Mouse (Mus musculus) hindbrain, embryonic 16.5 days (tissue): ENCODE measurements around the gene Vps13a. TPM values are rescaled to one million over a fixed set of nuclear protein-coding genes. Genes with fewer than 3 reads are reported as not detected.

Source experiments
- ATAC-seq: fragments of 200-750 bp; cut with Nextera tagmentation; 2 replicates; pipeline ENCODE4 v1.8.0; 2017; ENCODE audit warnings: moderate TSS enrichment, moderate library complexity
- H3K27ac ChIP-seq: fragments of 300-500 bp; sonication (generic); 2 replicates; pipeline ENCODE4 v1.5.1; 2014; ENCODE audit warnings: low read depth, mild to moderate bottlenecking, control low read depth, low read length, moderate library complexity
- H3K27me3 ChIP-seq: fragments of 300-500 bp; sonication (generic); replicated peaks from 2 replicates; pipeline ENCODE4 v1.6.1; 2014; ENCODE audit warnings: low read length; ENCODE audit not compliant: control insufficient read depth, insufficient read depth
- H3K36me3 ChIP-seq: fragments of 300-500 bp; sonication (generic); 2 replicates; pipeline ENCODE4 v1.6.1; 2014; ENCODE audit warnings: mild to moderate bottlenecking, low read length, moderate library complexity, mixed read lengths; ENCODE audit not compliant: control insufficient read depth, insufficient read depth
- H3K4me1 ChIP-seq: fragments of 300-500 bp; sonication (generic); 2 replicates; pipeline ENCODE4 v1.6.1; 2014; ENCODE audit warnings: low read depth, low read length; ENCODE audit not compliant: control insufficient read depth, insufficient read depth
- H3K4me2 ChIP-seq: fragments of 300-500 bp; sonication (generic); 2 replicates; pipeline ENCODE4 v1.6.1; 2014; ENCODE audit warnings: mild to moderate bottlenecking, low read length, control low read depth, moderate library complexity
- H3K4me3 ChIP-seq: fragments of 300-500 bp; sonication (generic); 2 replicates; pipeline ENCODE4 v1.5.1; 2014; ENCODE audit warnings: mild to moderate bottlenecking, low read length, control low read depth, moderate library complexity
- H3K9ac ChIP-seq: fragments of 300-500 bp; sonication (generic); 2 replicates; pipeline ENCODE4 v1.6.1; 2014; ENCODE audit warnings: low read depth, mild to moderate bottlenecking, control low read depth, low read length, moderate library complexity
- H3K9me3 ChIP-seq: fragments of 300-500 bp; sonication (generic); 2 replicates; pipeline ENCODE4 v1.6.1; 2014; ENCODE audit warnings: mild to moderate bottlenecking, low read length, moderate library complexity; ENCODE audit not compliant: control insufficient read depth
- WGBS: fragments of 180-500 bp; shearing (Covaris S2); extraction: QIAGEN DNeasy Blood & Tissue Kit; methylation state at CpG from one replicate; pipeline ENCODE4 v1.1.7; 2014; 5-methylcytosine and 5-hydroxymethylcytosine counted together
- polyA plus RNA-seq: library from polyadenylated mRNA; unstranded; fragments of >200 nt; fragmentation: Nextera tagmentation; extraction: Ambion mirVana; gene quantifications from 2 replicates; pipeline ENCODE4 v1.2.1, GENCODE M21; 2015

Gene Vps13a
- polyA plus RNA-seq, 1 experiment from 2014 or later: 8.4 TPM

DNA sequence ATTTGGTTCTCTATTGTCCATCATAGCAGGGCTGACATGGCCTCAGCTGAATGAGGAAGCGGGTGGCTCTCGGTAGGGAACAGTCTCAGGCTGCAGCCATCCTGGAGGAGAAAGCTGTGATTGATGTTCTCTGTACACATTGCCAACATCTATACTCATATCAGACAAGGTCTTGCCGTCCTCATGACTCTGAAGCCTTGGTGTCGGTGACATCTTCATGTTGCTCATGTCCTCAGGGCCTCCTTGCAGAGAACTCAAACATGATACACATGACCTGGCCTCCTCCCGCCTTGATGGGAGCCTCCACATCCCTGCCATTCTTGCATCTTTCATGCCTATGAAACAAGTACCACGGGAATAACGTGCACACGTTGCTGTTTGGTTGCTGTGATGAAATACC lies 200.2 kb downstream of the Vps13a start:
- Histone ChIP-seq H3K4me2 (no peak overlapping the region), H3K4me3 (no peak overlapping the region), H3K27ac (no peak overlapping the region), H3K27me3 (no peaks in the 10 kb centered on the region), H3K9ac (no peak overlapping the region), H3K4me1 (no peaks in the 10 kb centered on the region), H3K36me3 (no peaks in the 10 kb centered on the region), H3K9me3 (no peaks in the 10 kb centered on the region)
- no peak for ATAC-seq
- WGBS: 90% methylated on average over 8 of the region's 8 CpGs

DNA sequence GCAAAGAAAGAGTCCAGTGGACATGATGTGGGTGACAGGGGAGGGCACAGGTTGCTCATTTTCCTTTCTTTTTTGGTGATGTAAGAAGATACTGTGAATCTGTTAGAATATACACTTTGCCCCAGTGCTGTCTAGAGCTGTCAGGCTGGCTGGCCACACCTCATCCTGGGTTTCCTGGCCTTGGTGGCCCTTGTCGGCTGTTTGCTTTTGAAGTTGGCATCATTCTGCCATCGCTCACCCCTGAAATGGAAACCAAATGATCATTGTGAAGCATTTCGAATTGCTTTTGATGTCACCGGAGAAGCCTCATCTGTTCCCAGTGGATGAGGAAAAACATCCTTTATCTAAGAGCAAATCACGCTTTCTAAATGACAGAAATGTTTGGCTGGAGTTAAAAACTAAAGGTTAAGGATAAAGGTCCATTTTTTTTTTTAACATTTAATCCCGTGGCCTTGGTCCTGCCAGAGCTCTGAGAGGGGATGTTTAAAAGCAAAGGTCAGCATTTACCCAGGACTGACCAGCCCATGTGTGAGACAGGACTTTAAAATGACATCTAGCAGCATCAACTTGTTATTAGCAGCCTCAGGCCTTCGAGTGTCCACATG lies 201.0 kb downstream of the Vps13a start:
- no peaks in the 10 kb centered on the region for H3K4me1 ChIP-seq
- no peak overlapping the region for H3K4me2 ChIP-seq
- no peak overlapping the region for H3K9ac ChIP-seq
- WGBS: 88% methylated on average over 7 of the region's 7 CpGs
- H3K9me3 ChIP-seq: no peaks in the 10 kb centered on the region
- no peak overlapping the region for H3K4me3 ChIP-seq
- no peaks in the 10 kb centered on the region for H3K27me3 ChIP-seq
- H3K36me3 ChIP-seq: no peaks in the 10 kb centered on the region
- H3K27ac ChIP-seq: no peak overlapping the region
- no peak for ATAC-seq

DNA sequence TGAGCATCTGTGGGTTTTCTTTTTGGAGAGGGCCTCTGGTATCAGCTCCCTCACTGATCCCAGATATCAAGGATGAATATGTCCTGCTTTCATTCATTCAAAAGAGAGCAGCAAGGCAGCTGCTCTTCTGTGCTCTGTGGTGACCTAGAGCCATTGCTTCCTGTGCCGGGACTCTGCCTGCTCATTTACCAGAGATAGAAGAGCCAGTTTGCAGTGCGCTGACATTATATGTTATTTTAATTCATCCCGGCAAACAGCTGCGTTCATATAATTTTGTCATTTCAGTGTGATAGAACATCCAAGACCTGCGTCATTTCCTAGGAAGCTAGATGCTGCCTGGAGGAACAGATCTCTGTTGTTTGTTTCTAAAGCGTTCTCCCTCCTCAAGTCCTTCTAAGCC lies 203.9 kb downstream of the Vps13a start:
- WGBS: 88% methylated on average over 6 of the region's 6 CpGs
- no peak for ATAC-seq
- Histone ChIP-seq H3K27me3 (no peaks in the 10 kb centered on the region), H3K4me3 (no peak overlapping the region), H3K4me1 (no peaks in the 10 kb centered on the region), H3K27ac (no peak overlapping the region), H3K9me3 (no peaks in the 10 kb centered on the region), H3K4me2 (no peak overlapping the region), H3K9ac (no peak overlapping the region), H3K36me3 (no peaks in the 10 kb centered on the region)

Other genes starting within 250 kb of the Vps13a start
- gene Foxb2, start 92.9 kb upstream of the Vps13a start, polyA plus RNA-seq: 0.74 and 1.1 TPM in 2 replicates
- gene Prune2, start 175.2 kb upstream of the Vps13a start, polyA plus RNA-seq: 9.0 and 9.5 TPM in 2 replicates